Mouse (Mus musculus) heart, adult 11 months (tissue): ENCODE measurements at regions not wholly inside any gene's neighbourhood (a gene's known extent, or its start where the extent isn't known, plus 50 kb on each side); places are given as distances from the start of the nearest gene placed in this dataset.

ENCODE experiments used
- DNase-seq: peaks from one replicate; pipeline ENCODE4 v3.0.0; 2022

DNA sequence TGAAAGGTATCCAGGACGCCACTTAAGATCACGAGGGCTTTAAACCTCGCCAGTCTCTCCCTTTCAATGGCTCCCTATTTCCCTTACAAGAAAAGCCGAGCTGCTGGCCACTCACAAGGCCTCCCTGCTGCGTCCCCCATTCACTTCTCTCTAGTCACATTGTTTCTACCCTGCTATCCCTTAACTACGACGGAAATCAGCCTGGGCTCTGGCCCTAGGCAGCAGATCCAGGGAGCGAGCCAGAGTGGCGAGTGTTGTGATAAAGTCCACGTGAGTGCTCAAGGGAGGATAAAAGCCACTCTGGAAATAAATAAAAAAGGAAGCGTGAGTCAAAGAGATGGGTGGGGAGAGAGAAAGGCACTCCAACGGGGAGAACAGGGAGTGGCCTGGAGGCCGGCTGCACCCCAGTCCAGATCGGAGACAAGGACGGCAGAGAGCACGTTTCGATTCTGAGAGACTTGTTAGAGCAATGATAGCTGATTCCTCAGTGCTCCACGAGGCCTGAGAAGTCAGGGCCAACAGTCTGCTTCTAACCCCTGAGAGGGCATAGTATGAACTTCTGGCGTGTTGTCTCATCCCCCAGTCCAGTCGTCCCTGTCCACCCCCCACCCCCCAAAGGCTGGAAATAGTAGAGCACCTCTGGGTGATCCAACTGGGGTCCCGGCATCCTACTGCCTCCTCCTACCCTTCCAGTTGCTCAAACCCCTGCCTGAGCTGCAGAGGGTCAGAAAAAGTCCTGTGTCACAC lies 84.8 kb upstream of the Calm2 start:
- peak; percentile 99 for DNase-seq

DNA sequence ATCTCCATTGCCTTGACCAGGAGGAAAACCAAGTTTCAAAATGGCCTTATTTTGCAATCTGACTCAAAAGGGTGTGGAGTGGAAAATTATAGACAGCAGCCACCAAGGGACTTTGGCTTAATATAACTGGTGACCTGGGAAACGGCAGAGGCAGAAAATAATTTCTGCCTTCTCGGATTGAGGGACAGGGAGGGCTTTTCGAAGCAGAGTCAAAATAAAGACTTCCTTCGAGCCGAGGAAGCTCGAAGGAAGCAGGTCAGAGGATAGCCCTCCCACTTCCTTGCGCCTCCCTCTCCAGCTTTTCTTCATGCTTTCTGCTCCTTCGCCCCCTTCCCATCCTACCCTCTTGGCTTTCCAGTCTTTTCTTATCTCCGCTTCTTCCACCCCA lies 85.4 kb upstream of the Calm2 start:
- DNase-seq: peak; percentile 95

DNA sequence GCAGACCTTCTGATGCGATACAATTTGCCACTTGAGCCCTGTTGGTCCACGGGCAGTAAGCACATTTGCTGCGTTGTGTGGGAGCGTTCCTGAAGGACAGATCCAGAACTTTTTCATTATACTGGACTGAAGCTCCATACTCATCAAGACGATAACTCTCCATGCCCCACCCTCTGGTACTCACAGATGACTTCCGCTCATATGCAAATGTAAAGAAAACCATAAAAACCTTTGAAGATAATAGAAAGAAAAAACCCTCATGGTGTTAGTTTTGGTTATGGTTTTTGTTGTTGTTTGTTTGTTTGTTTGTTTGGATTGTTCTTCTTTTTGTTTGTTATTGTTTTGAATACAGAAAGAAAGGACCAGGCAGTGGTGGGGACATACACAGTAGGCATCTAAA lies 86.0 kb upstream of the Calm2 start:
- no peak for DNase-seq

DNA sequence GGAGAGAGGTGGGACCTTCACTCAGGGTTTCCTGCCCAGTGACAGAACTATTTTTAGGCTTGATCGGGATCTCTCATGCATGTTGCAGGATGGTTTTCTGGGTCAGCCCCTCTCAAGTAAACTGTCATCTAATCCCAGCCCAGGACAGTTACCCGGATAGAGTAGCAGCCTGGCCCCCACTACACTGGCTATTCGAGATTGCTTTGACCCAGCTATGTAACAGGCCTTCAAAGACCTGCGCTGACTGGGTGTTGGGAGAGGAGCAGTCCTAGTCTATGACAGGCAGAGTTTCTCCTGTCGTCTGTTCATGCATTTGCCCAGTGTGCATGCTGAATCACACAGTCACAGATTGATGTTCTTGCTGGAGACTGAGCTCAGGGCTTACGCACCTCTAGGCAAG lies 86.2 kb upstream of the Epcam start:
- DNase-seq: no peak

DNA sequence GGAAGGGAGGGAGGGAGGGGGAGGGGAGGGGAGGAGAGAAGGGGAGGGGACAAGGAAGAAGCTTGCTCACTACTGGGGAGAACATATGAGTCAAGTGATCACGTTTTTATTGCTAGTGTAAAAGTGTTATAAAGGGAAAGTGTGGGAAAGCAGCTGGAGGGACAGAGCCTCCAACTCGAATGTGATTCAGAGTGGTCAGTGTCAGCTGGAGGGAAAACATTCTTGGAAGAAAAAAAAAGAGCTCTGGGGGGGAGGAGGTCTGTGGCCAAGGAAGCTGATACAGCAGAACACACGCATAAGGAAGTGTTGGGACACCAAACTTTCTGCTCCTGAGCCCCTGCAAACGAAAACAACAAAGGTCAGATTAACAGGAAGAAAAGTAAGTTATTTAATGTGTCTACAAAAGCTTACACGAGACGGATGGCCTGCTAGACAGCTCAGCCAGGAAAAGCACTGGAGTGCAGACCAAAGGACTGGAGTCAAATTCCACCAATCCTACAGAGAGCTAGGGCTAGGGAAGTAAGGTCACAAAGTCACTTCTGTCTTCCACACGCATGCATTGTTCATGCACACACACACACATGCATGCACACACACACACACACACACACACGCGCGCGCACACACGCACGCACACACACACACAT lies 85.1 kb upstream of the Epcam start:
- DNase-seq: no peak

DNA sequence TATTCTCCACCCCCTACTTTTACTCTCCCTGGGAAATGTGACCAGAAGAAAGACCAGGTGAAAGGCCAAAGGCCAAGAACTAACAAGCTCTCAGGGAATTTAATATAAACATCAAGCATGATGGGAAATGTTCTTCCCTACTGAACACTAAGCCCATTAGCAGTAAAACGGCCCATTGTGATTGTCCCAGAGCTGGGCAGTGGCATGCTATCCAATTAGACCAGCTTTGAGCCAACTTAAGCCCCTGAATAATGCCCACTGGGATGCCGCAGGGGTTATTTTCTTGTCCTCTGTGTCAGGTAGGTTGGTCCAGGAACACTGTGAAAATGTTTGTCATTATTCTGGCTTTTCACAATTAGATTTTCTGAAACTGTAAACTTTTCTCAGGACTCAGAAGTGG lies 81.2 kb upstream of the Epcam start:
- DNase-seq: peak; percentile 43

DNA sequence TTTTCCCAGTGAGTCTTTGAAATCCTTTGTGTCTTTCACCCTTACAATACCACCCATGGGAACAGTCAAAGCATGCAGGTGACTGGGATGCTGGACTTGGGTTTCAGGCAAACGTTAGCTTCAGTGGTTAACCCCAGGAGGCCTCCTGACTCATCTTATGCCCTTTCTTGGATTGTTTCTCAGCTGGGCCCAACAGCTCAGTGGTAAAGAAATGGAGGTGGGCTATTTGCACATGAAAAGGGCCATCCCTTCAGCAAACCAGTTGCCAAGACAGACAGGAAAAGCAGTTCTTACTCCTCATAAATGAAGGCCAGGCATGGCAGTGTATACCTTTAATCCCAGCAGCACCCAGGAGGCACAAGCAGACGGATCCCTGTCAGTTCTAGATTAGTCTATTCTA lies 77.4 kb upstream of the Epcam start:
- no peak for DNase-seq

DNA sequence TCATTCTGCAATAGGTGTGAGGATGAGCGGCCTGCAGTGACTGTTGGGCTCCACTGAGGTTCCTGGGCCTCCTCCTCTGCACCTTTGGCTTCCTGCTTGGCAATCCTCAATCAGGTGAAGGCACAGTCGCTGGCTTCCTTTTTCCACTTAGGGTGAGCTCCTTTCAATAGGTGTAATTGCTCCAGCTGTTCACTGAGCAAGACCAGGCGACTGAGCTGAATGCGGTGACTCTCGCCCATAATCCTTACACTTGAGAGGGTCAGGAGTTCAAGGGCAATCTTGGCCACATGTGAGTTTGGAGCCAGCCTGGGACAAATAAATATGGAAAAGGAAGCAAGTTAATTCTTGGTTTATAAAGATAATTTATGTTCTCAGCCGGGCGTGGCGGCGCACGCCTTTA lies 76.1 kb upstream of the Epcam start:
- peak; percentile 69 for DNase-seq

DNA sequence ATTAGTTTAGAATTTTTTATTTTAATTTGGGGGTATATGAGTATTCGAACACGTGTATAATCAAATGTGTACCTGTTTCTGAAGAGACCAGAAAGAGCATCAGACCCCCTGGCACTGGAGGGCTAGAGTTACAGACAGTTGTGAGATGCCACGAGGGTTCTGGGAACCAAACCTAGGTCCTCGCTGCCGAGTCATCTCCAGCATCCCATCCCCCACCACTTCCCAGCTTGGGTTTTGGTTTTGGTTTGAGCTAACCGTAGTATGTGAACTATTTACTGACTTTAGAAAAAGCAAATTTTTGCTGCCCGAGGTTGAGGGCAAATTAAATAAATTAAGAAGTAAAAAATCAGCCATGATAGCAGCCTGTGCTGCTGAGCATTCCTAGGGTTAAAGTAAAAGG lies 74.9 kb upstream of the Epcam start:
- DNase-seq: peak; percentile 69

DNA sequence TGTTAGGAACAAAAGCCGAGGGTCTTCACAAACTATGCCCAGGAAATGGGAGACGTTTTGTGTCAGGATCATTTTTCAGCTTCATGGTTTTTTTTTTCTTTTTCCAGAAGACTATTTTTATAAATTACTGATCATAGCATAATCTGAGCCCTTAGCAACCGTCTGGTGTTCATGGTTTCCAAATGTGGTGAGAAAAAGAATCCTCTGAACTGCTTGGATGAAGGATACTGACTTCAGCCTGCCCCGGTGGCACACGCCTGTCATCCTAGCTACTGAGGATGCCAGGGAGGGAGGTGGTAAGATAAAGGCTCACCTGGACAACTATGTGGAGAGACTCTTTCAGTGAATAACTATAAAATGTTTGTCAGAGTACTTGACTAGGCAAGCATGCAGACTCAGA lies 72.4 kb upstream of the Epcam start:
- DNase-seq: peak; percentile 48

DNA sequence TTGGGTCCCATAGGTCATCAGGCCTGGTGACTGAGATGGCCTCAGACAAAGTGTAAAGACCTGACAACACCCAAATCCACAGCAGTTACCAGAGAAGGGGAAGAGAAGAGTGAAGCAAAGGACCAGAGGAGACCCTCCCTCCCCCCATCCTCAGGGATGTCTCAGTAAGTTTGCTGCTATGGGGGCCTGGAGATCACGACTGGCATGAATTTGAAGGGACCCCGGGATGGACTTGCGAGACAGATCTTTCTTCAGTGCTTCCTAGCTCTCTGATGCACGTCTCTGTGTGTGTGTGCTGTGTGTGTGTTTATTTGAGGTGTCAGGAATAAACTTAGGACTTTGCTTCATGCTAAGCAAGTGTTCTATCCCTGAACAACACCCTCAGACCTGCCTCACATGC lies 70.1 kb upstream of the Epcam start:
- DNase-seq: peak; percentile 59

DNA sequence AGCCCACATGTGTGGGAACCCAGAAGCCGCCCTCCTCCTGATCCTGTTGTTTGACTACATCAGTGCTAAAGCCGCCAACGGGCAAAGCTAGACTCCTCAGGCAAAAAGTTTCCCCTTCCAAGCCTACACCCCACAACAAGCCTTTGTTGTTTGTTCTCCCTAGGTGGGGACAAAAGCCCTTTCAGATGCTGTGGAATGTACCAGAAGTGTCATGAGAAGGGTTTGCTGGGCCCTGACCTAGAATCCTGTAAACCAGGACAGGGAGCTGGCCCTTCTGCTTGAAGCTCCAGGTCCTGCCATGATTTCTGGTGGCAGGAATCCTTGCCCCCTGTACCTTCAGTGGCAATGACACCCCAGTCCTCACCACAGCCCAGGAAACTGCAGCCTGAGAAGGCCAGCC lies 69.5 kb upstream of the Epcam start:
- peak; percentile 73 for DNase-seq

DNA sequence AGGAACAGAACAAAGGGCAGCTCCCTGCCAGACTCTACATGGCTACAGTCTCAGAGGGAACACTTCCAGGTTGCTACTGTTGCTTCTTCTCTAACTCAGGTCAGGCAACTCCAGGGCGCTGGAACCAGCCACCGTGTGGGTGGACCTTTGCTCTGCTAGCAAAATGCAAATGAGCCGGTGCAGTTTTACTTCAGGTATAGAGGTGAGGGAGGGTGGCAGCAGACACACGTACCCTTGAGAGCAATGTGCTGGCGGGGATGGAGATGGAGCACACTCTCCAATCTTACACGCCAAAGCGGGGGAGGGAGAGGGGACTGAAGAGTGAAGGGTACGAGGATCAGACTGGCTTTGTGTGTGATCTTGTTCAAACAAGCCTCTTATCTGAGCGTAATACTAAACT lies 68.8 kb upstream of the Epcam start:
- no peak for DNase-seq

DNA sequence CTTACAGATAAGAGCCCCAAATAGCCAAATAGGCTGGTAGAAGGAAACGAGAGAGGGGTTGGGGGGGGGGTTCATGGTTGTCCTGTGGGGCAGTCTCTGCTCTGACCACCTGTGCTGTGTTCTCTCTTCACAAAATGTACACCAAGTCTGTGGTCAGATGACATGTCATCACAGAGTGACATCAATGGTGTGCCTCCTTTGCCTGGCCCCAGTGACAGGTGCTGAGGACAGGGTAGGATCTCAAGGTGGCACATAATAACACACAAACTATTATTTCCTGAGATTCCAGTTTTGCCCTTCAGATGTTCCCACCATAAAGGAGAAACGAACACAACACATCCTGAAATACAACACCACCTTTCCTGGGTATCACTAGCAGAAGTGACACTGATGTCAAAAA lies 68.3 kb upstream of the Epcam start:
- DNase-seq: no peak

DNA sequence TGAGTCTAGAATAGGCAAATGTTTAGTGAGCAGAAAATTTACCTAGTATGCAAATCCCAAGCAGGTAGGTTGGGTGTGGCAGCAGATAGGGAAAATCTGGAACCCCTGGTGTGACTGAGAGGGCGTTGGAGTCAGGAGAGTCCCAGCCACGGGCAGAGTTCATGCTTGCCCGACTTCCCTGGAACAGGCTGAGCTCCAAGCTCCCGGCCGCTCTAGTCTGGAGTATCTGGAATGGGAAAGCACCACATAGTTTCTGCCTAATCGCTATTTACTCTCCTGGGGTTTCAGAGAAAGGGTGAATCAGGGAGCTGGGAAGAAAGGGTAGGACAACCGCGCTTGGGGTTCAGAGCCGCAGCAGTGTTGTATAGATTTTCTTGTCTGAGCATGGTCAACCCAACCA lies 65.8 kb upstream of the Epcam start:
- peak; percentile 87 for DNase-seq

DNA sequence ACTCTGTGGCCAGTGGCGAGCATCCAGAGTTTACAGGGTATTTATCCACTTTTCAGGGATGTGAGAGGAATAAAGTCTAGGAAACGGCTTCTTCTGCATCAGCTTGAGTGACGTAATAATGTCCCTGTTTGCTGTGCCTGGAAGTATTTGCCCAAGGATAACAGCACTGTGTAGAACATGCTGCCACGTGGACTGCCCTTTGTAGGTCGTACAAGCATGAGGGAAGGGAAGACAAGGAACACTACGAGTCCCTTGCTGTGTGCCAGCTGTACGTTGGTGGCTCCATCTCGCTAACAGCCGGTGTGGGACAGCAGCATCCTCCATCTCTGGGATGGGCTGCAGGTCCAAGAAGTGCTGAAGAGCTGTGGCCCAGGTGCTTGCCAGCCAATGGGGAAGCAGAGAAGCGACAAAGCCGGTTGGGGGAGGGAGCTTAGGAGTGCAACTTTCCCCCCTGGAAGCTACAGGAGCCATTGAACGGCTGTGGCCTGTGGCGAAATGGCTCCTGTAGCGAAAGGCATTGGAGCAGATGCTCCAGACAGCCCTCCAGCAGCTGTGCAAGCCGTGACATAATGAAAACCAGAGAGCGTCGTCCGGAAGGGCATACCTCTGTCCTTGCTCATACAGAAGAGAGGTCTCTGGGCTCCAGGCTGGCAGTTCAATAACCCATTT lies 65.0 kb upstream of the Epcam start:
- peak; percentile 92 for DNase-seq

DNA sequence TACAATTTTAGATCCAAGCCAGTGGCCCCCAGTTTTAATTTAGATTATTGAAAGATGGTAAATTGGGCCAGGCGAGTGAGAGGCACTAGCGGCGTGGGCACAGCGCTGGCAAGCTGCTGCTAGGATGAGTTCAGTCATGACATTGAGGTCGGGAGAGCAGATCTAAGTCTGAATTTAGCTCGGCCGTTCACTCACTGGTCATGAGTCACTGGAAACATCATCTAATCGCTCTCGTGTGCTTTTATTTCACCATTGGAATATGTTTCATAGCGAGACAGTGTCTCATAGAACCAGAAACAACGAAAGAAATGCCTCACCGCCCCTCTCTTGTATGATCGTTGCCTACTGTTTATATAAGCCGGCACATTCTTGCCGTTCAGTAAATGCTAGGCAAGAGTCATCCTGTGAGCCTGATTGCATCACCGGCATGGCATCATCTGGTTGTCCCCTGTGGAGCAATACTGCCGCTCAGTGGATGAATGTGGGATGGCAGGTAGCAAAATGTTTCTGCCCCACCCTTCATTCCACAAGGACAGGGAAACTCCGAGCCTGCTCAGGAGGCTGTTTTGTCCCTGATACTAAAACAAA lies 64.3 kb upstream of the Epcam start:
- DNase-seq: peak; percentile 98

DNA sequence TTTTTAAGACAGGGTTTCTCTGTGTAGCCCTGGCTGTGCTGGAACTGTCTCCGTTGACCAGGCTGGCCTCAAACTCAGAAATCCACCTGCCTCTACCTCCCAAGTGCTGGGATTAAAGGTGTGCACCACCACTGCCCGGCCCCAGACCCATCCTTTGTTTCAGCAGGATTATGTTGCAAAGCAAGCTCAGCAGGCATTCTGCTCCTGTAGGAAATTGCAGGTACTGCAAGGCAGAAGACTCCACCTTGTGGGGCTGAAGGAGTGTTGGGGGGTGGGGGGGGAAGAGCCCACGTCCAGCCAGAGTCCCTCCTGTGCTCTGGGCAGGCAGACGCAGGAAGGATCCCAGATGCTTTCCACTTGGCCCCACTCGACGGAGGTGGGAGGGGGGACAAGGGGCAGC lies 52.2 kb upstream of the Epcam start:
- DNase-seq: no peak

DNA sequence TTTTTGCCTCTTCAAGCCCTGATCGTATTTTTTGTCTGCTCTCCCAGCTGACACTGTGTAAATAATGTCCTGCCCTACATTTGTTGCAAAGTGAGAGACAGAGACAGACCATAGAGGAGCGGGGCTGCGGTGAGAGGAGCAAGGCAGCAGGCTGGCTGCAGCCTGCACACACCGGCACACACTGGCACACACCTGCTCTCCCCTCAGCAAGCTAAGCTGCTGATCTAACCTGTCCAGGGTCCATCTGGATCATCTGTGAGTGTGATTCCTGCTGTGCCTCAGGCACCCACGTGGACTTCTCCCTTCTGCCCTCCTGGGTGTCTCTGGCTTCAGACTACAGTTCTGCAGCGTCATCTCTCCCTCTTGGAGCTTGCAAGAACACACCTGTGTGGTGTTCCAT lies 50.4 kb upstream of the Epcam start:
- no peak for DNase-seq
